Mouse (Mus musculus): Measurements from ENCODE around the gene Per1. TPM values are rescaled to one million over a fixed set of nuclear protein-coding genes. Genes with fewer than 3 reads are reported as not detected.

The Per1 gene
- total RNA-seq, 2 experiments from 2014 or later = 9.4 to 10.3 TPM

- no peak for ATAC-seq (replicated peaks; ENCODE audit: poor library complexity, severe bottlenecking)
These were observed 14.2 kb downstream of the Per1 start for GRCm38 (mm10) chr11:69109032-69109900.

DNA sequence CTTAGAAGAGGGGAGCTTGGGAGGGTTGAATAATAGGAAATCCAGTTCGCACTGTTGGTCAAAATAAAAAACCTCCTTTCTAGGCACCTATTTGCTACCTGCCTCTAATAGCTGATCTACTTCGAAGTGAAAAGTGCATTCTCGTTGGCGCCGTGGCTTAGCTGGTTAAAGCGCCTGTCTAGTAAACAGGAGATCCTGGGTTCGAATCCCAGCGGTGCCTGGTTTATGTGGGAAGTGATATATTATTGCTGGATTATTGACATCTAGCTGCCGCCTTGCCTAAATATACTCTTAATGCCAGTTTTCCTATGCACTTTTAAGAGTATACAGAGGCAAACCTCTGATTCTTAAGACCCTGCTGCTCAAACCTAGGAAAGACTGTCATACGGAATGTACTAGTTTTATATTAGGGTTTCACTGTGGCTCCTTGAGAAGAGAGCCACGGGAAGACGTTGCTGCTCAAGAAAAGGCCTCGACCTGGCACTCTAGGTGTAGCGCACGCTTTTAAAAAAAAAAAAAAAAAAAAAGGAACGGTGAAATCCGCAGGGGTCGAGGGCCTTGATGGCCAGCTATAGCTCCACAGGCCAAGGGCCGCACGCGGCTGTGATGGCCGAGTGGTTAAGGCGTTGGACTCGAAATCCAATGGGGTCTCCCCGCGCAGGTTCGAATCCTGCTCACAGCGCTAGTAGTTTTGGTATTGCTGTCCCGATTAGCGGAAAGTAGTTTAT, 15.5 kb downstream of the Per1 start:
- ATAC-seq (replicated peaks; ENCODE audit: poor library complexity, severe bottlenecking) = peak; percentile 71

GRCm38 (mm10) chr11:69111051-69111810, 16.2 kb downstream of the Per1 start:
- ATAC-seq (replicated peaks; ENCODE audit: poor library complexity, severe bottlenecking) = no peak

DNA sequence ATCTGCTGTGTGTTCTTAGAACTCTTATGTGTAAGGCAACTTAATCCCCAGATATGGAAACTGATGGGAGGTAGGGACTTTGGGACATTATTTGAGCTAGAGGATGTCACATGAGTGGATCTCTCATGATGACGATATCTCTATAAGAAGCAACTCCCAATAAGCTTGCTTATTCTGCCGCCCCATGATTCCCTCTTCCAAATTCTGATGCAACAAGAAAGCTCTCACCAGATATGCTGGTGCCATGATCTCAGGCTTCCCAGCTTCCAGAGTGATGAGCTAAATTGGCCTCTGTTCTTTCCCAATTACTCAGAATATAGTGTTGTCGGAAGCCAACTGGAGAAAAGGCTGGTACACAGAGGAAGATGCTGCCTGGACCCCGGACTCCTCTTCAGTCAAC, 16.8 kb downstream of the Per1 start:
- no peak for ATAC-seq (replicated peaks; ENCODE audit: poor library complexity, severe bottlenecking)

GRCm38 (mm10) chr11:69114018-69114417, 19.0 kb downstream of the Per1 start:
- no peak for ATAC-seq (replicated peaks; ENCODE audit: poor library complexity, severe bottlenecking)

GRCm38 (mm10) chr11:69114621-69115020, 19.6 kb downstream of the Per1 start:
- ATAC-seq (replicated peaks; ENCODE audit: poor library complexity, severe bottlenecking) = no peak

DNA sequence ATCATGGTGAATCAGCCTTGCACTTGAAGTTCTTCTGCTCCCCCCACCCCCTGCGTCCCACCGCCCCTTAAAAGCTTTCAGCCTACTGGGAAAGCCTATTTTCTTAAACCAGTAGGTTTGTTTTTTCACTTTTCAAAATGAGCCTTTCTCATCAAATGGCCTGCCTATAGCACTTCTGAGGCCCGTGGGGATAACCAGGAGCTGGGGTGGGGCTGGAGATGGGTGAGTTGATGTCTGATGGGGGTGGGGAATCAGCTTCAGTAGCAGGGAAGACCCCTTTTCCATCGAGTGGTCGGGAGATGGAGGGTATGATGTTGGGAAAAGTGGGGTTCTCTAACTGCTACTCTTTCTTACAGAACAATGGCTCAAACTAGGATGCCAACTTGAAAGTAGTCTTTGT, 21.8 kb downstream of the Per1 start:
- ATAC-seq (replicated peaks; ENCODE audit: poor library complexity, severe bottlenecking) = no peak

GRCm38 (mm10) chr11:69117737-69118695, 23.0 kb downstream of the Per1 start:
- peak; percentile 33 for ATAC-seq (replicated peaks; ENCODE audit: poor library complexity, severe bottlenecking)

DNA sequence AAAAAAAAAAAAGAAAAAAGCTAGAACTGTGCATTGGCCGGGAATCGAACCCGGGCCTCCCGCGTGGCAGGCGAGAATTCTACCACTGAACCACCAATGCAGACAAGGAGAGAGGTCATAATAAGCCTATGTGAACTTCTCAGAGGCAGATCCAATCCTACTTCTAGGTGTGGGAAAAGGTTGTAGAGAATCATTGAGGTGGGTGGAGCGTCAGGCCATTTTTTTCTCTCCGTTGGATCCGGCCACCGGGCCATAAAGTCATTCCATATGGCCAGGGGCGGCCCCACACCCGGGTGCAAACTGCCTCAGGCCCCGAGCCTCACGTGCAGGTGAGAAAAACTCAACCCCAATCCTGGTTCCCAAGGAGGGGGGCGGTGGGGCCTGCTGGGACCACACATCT, 23.7 kb downstream of the Per1 start:
- 0 out of 2 replicates have a peak, but pooled peaks have one; percentile 10 for ATAC-seq (replicated peaks; ENCODE audit: poor library complexity, severe bottlenecking)

- ATAC-seq (replicated peaks; ENCODE audit: poor library complexity, severe bottlenecking) = no peak
These were observed 24.6 kb downstream of the Per1 start for GRCm38 (mm10) chr11:69119446-69120155.

- peak; percentile 2; the same call in 1 of the 2 replicates for ATAC-seq (replicated peaks; ENCODE audit: poor library complexity, severe bottlenecking)
These were observed 25.4 kb downstream of the Per1 start, which contains the start of gene Hes7 for GRCm38 (mm10) chr11:69120221-69121000. Gene Hes7 (plus strand): TSS chr11:69120404.

- ATAC-seq (replicated peaks; ENCODE audit: poor library complexity, severe bottlenecking) = no peak
These were observed 26.2 kb downstream of the Per1 start for GRCm38 (mm10) chr11:69121001-69121740.

DNA sequence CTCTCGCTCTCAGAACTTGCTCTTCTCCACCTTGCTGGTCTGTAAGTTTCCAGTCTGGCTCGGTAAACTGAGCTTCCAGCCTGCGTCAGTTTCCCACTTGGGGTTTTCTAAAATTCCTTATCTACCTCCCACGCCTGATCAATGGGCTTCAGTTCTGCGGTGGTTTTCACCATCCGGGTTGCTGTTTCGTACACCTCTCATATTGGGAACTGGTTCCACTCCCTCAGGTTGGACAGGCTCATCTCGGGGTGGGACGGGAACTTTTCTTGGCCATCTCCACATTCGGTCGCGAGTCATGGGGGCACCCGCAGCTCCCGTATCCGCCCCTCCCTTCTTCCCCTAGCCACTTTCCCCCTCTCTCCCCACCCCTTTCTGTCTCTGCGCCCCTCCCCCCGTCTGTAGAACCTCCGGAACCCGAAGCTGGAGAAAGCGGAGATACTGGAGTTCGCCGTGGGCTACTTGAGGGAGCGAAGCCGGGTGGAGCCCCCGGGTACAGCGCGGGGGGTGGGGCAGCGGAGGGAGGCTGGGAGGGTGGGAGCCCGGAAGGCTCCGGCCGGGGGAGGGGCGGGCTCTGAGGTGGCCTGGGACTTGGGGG, 26.8 kb downstream of the Per1 start:
- ATAC-seq (replicated peaks; ENCODE audit: poor library complexity, severe bottlenecking) = no peak

- peak; percentile 47 for ATAC-seq (replicated peaks; ENCODE audit: poor library complexity, severe bottlenecking)
These were observed 27.4 kb downstream of the Per1 start, which contains the start of gene 9130213A22Rik for GRCm38 (mm10) chr11:69122336-69122951. Gene 9130213A22Rik (minus strand): TSS chr11:69122589.

GRCm38 (mm10) chr11:69123056-69123692, 28.2 kb downstream of the Per1 start:
- no peak for ATAC-seq (replicated peaks; ENCODE audit: poor library complexity, severe bottlenecking)
